19 mouse cellular contexts compared by ENCODE assay signal in genomic region chr17:24546234-24546633, GRCm38 (mm10). TPM values are rescaled to one million over a fixed set of nuclear protein-coding genes. Genes with fewer than 3 reads are reported as not detected.
DNase-seq lines count a peak whose midpoint lies in the region; ATAC-seq and TF ChIP-seq lines count a peak whose summit lies in the region.
"Had no signal": no experiment of that assay in that cellular context is flagged by ENCODE, and none has a peak within 500 bp of the region (broad histone marks: within the 10 kb centered on the region; RNA-seq: fewer than 3 reads in every experiment).

No protein-coding gene starts in this region.

- no peak overlapping the region for H3K9ac ChIP-seq in lung, postnatal 0 days (replicated peaks; ENCODE audit: low read depth)
- no peak overlapping the region for H3K9ac ChIP-seq in intestine, postnatal 0 days (ENCODE audit: low read depth, low read length)
- H3K9ac ChIP-seq: embryonic facial prominence, embryonic 15.5 days; heart, embryonic 13.5 days had no signal

- H3K4me1 ChIP-seq in lung, postnatal 0 days (ENCODE audit: insufficient read depth, low read depth, low read length), result 0 out of 2 replicates have a peak, but pooled peaks cover 3% of the 10 kb centered on the region
- H3K4me1 ChIP-seq in intestine, postnatal 0 days (replicated peaks; ENCODE audit: control insufficient read depth, insufficient read depth, low read length), result peaks cover 4% of the 10 kb centered on the region; the same call in 1 of the 2 replicates
- H3K4me1 ChIP-seq in small intestine, adult 2 months (ENCODE audit: control insufficient read depth, insufficient read depth, insufficient read length, low read length), result peaks cover 12% of the 10 kb centered on the region

- TF ChIP-seq POLR2A in small intestine, adult 2 months (IDR thresholded peaks at IDR 0.05; ENCODE audit: low read depth, low read length), result no peak

- H3K27me3 ChIP-seq in lung, postnatal 0 days (replicated peaks; ENCODE audit: insufficient read depth, low read length), result no peaks in the 10 kb centered on the region
- H3K27me3 ChIP-seq in intestine, postnatal 0 days (replicated peaks; ENCODE audit: control insufficient read depth, insufficient read depth, low read length), result no peaks in the 10 kb centered on the region
- H3K27me3 ChIP-seq in small intestine, adult 2 months (ENCODE audit: control insufficient read depth, insufficient read depth, low read length), result no peaks in the 10 kb centered on the region

- H3K36me3 ChIP-seq in lung, postnatal 0 days (ENCODE audit: insufficient read depth, low read length), result no peaks in the 10 kb centered on the region
- H3K36me3 ChIP-seq in intestine, postnatal 0 days (ENCODE audit: control insufficient read depth, insufficient read depth), result no peaks in the 10 kb centered on the region
- H3K36me3 ChIP-seq in small intestine, adult 2 months (ENCODE audit: control insufficient read depth, insufficient read depth, low read length), result no peaks in the 10 kb centered on the region
- H3K36me3 ChIP-seq: embryonic facial prominence, embryonic 15.5 days; forebrain, embryonic 10.5 days; heart, embryonic 13.5 days had no signal

- TF ChIP-seq CTCF in lung, postnatal 0 days (IDR thresholded peaks at IDR 0.05), result no peak
- TF ChIP-seq CTCF in intestine, postnatal 0 days (IDR thresholded peaks at IDR 0.05; ENCODE audit: low read depth), result no peak
- no peak for TF ChIP-seq CTCF in small intestine, adult 2 months (IDR thresholded peaks at IDR 0.05; ENCODE audit: extremely low read depth, insufficient read length, insufficient replicate concordance, low read depth, low read length)

- no peak overlapping the region for H3K4me2 ChIP-seq in lung, postnatal 0 days (replicated peaks; ENCODE audit: low read depth, low read length)
- no peak overlapping the region for H3K4me2 ChIP-seq in intestine, postnatal 0 days (replicated peaks; ENCODE audit: low read depth)
- H3K4me2 ChIP-seq: embryonic facial prominence, embryonic 15.5 days; heart, embryonic 13.5 days had no signal

- no peak for TF ChIP-seq EP300 in lung, postnatal 0 days (IDR thresholded peaks at IDR 0.05)

- no peak overlapping the region for H3K27ac ChIP-seq in lung, postnatal 0 days (ENCODE audit: low read length)
- H3K27ac ChIP-seq in intestine, postnatal 0 days (ENCODE audit: low read depth, low read length), result peak overlapping the region; percentile 9; the same call in 1 of the 2 replicates
- peak overlapping the region; percentile 78 for H3K27ac ChIP-seq in small intestine, adult 2 months (ENCODE audit: insufficient read depth, low read depth, low read length)
- H3K27ac ChIP-seq: embryonic facial prominence, embryonic 15.5 days; forebrain, embryonic 10.5 days; gastrocnemius, adult 2 months; heart, embryonic 13.5 days had no signal

- DNase-seq in kidney, adult 18-20 months, result peak; percentile 11
- DNase-seq in kidney, postnatal 10 days, result no peak
- peak; percentile 44 for DNase-seq in lung, postnatal 0 days (ENCODE audit: low spot score)
- DNase-seq in lung, postnatal 14 days, result no peak
- DNase-seq in cerebellum, adult 9-10 months, result no peak
- DNase-seq: adrenal gland, adult 8-10 months; adrenal gland, postnatal 36 days; cerebellum, postnatal 14 days; embryo, embryonic 11 days; gastrocnemius, adult 2 months; gastrocnemius, postnatal 25 days; heart, postnatal 36 days had no signal

- no peak overlapping the region for H3K4me3 ChIP-seq in lung, postnatal 0 days (ENCODE audit: low read depth, low read length)
- H3K4me3 ChIP-seq in intestine, postnatal 0 days (ENCODE audit: low read depth, low read length), result no peak overlapping the region
- no peak overlapping the region for H3K4me3 ChIP-seq in small intestine, adult 2 months (ENCODE audit: low read depth, low read length)
- H3K4me3 ChIP-seq: embryonic facial prominence, embryonic 15.5 days; erythroblast, embryonic 14.5 days; forebrain, embryonic 10.5 days; gastrocnemius, adult 2 months; heart, embryonic 13.5 days had no signal

- no peak for ATAC-seq in lung, postnatal 0 days
- no peak for ATAC-seq in intestine, postnatal 0 days
- ATAC-seq: forebrain, embryonic 14.5 days had no signal

- H3K9me3 ChIP-seq in lung, postnatal 0 days (ENCODE audit: low read length), result no peaks in the 10 kb centered on the region
- no peaks in the 10 kb centered on the region for H3K9me3 ChIP-seq in intestine, postnatal 0 days (ENCODE audit: control insufficient read depth)
- H3K9me3 ChIP-seq: embryonic facial prominence, embryonic 15.5 days; forebrain, embryonic 10.5 days; heart, embryonic 13.5 days had no signal

- WGBS in lung, postnatal 0 days, result 67% methylated on average over 3 of the region's 3 CpGs
- 34% methylated on average over 3 of the region's 3 CpGs for WGBS in intestine, postnatal 0 days
- 27% methylated on average over 3 of the region's 3 CpGs for WGBS in small intestine, adult 2 months

RNA-seq across cellular contexts. Expression of gene Pkd1, which starts 3.4 kb away (rescaled TPM):
- 26.3 and 27.4 TPM in 2 replicates for polyA plus RNA-seq in lung, postnatal 0 days (2015; fragmentation: Nextera tagmentation; extraction: Ambion mirVana)
- polyA plus RNA-seq in intestine, postnatal 0 days (2015; fragmentation: Nextera tagmentation; extraction: Ambion mirVana), result 5.4 and 8.3 TPM in 2 replicates
- 26.1 and 31.9 TPM in 2 replicates for polyA plus RNA-seq in small intestine, adult 2 months (2012; rRNA removed)

RNA-seq across cellular contexts. Expression of gene Rab26, which starts 12.2 kb away (rescaled TPM):
- 1.2 and 1.3 TPM in 2 replicates for polyA plus RNA-seq in lung, postnatal 0 days (2015; fragmentation: Nextera tagmentation; extraction: Ambion mirVana)
- polyA plus RNA-seq in intestine, postnatal 0 days (2015; fragmentation: Nextera tagmentation; extraction: Ambion mirVana), result 0.31 and 0.63 TPM in 2 replicates
- 1.2 and 6.1 TPM in 2 replicates for polyA plus RNA-seq in small intestine, adult 2 months (2012; rRNA removed)

RNA-seq across cellular contexts. Expression of gene Traf7, which starts 18.5 kb away (rescaled TPM):
- 65.3 and 66.8 TPM in 2 replicates for polyA plus RNA-seq in lung, postnatal 0 days (2015; fragmentation: Nextera tagmentation; extraction: Ambion mirVana)
- 39.7 and 41.2 TPM in 2 replicates for polyA plus RNA-seq in intestine, postnatal 0 days (2015; fragmentation: Nextera tagmentation; extraction: Ambion mirVana)
- 75.8 and 113 TPM in 2 replicates for polyA plus RNA-seq in small intestine, adult 2 months (2012; rRNA removed)

RNA-seq across cellular contexts. Expression of gene Caskin1, which starts 57.8 kb away (rescaled TPM):
- polyA plus RNA-seq in lung, postnatal 0 days (2015; fragmentation: Nextera tagmentation; extraction: Ambion mirVana), result 0.15 and 0.33 TPM in 2 replicates
- polyA plus RNA-seq in intestine, postnatal 0 days (2015; fragmentation: Nextera tagmentation; extraction: Ambion mirVana), result 0.69 and 0.78 TPM in 2 replicates
- 0.50 and 0.77 TPM in 2 replicates for polyA plus RNA-seq in small intestine, adult 2 months (2012; rRNA removed)
- polyA plus RNA-seq: erythroblast, embryonic 14.5 days had no signal

Comparison
In these comparisons a context has a peak if more than half of its experiments do, and no peak if none do; other contexts are left out.
1. DNase-seq: peak in kidney, adult 18-20 months (single experiment) and lung, postnatal 0 days (single experiment); none in kidney, postnatal 10 days (single experiment), lung, postnatal 14 days (single experiment) and cerebellum, adult 9-10 months (single experiment).